In genomic region chr12:91591191-91591590, GRCm38 (mm10) we compare ENCODE assay signal across 8 mouse cellular contexts. TPM values are rescaled to one million over a fixed set of nuclear protein-coding genes. Genes with fewer than 3 reads are reported as not detected.
DNase-seq lines count a peak whose midpoint lies in the region; ATAC-seq and TF ChIP-seq lines count a peak whose summit lies in the region.

No protein-coding gene starts in this region.

- in situ Hi-C loops in CH12.LX (cut with MboI; ENCODE audit: low pct_ligation_motif_present, low pct_unique_long_range_greater_than_20kb, low sequenced_read_pairs): no loop called here

- no peaks in the 10 kb centered on the region for H3K79me2 ChIP-seq in heart, adult 2 months (replicated peaks; ENCODE audit: control insufficient read depth, insufficient read depth, low read length)
- peaks cover 21% of the 10 kb centered on the region for H3K79me2 ChIP-seq in CH12.LX (replicated peaks; ENCODE audit: control insufficient read depth, extremely low read depth, insufficient read depth, poor library complexity, severe bottlenecking)

- no peak for TF ChIP-seq RAD21 in CH12.LX (IDR thresholded peaks at IDR 0.05; ENCODE audit: low read depth, low read length)

- H3K4me3 ChIP-seq in heart, adult 2 months: no peak overlapping the region; the same call in 1 of the 2 replicates
- peak overlapping the region; percentile 64 to 83 (median 68) for H3K4me3 ChIP-seq in CH12.LX (replicated peaks in 1 of 3; ENCODE audit: low read depth in 2 of 3, low read length in 2 of 3, poor library complexity in 1 of 3)
- peak overlapping the region; percentile 94 for H3K4me3 ChIP-seq in forebrain, embryonic 13.5 days
- peak overlapping the region; percentile 95 for H3K4me3 ChIP-seq in liver, embryonic 13.5 days (replicated peaks)

- H3K9ac ChIP-seq in heart, adult 2 months (ENCODE audit: low read depth, low read length): no peak overlapping the region
- H3K9ac ChIP-seq in CH12.LX (ENCODE audit: insufficient read depth, low read depth): peak overlapping the region; percentile 96
- H3K9ac ChIP-seq in forebrain, embryonic 13.5 days: peak overlapping the region; percentile 100
- H3K9ac ChIP-seq in liver, embryonic 13.5 days: peak overlapping the region; percentile 80

- intact Hi-C loops in heart, adult 2 months (cut with DNase I): loop anchor here (5.0 kb wide), 1 partner anchor 209 kb away; the partner anchor contains the start of genes Cep128 and Tshr

- no peak for ATAC-seq in forebrain, embryonic 13.5 days
- no peak for ATAC-seq in liver, embryonic 13.5 days (ENCODE audit: low read depth)

- no peak for TF ChIP-seq POLR2A in heart, adult 2 months (IDR thresholded peaks at IDR 0.05; ENCODE audit: insufficient read depth, low read depth, low read length)
- TF ChIP-seq POLR2A in CH12.LX (IDR thresholded peaks at IDR 0.05; ENCODE audit: low read depth, low read length): no peak

- 87% methylated on average over 1 of the region's 1 CpGs for WGBS in heart, adult 2 months
- 62% methylated on average over 1 of the region's 1 CpGs for WGBS in forebrain, embryonic 13.5 days
- 89% methylated on average over 1 of the region's 1 CpGs for WGBS in liver, embryonic 13.5 days (ENCODE audit: insufficient replicate concordance)

- no peaks in the 10 kb centered on the region for H3K27me3 ChIP-seq in heart, adult 2 months (ENCODE audit: control insufficient read depth, insufficient read depth, low read length)
- no peaks in the 10 kb centered on the region for H3K27me3 ChIP-seq in CH12.LX (replicated peaks)
- no peaks in the 10 kb centered on the region for H3K27me3 ChIP-seq in forebrain, embryonic 13.5 days
- H3K27me3 ChIP-seq in liver, embryonic 13.5 days: no peaks in the 10 kb centered on the region

- TF ChIP-seq CTCF in heart, adult 2 months (IDR thresholded peaks at IDR 0.05): no peak
- TF ChIP-seq CTCF in CH12.LX (conservative IDR thresholded peaks at IDR 0.05 in 1 of 2, IDR thresholded peaks at IDR 0.05 in 1 of 2; ENCODE audit: low read depth in 2 of 2, low read length in 2 of 2): no peak

- peaks cover 8% of the 10 kb centered on the region for H3K36me3 ChIP-seq in heart, adult 2 months (ENCODE audit: control insufficient read depth, insufficient read depth, low read length)
- H3K36me3 ChIP-seq in CH12.LX (replicated peaks in 1 of 2; ENCODE audit: control insufficient read depth in 1 of 2, insufficient read depth in 1 of 2, low read length in 1 of 2): peaks cover 0 to 3% of the 10 kb centered on the region in 2 experiments
- no peaks in the 10 kb centered on the region for H3K36me3 ChIP-seq in forebrain, embryonic 13.5 days (ENCODE audit: poor library complexity, severe bottlenecking)
- H3K36me3 ChIP-seq in liver, embryonic 13.5 days: no peaks in the 10 kb centered on the region

- H3K27ac ChIP-seq in heart, adult 2 months: peak overlapping the region; percentile 99
- peak overlapping the region; percentile 93 for H3K27ac ChIP-seq in CH12.LX (ENCODE audit: insufficient read depth, low read depth)
- 0 out of 2 replicates have a peak overlapping the region, but pooled peaks have one; percentile 100 for H3K27ac ChIP-seq in forebrain, embryonic 13.5 days
- H3K27ac ChIP-seq in liver, embryonic 13.5 days: peak overlapping the region; percentile 92

- peaks cover 3% of the 10 kb centered on the region for H3K9me3 ChIP-seq in CH12.LX (replicated peaks; ENCODE audit: low read length)
- no peaks in the 10 kb centered on the region for H3K9me3 ChIP-seq in forebrain, embryonic 13.5 days (replicated peaks)
- no peaks in the 10 kb centered on the region for H3K9me3 ChIP-seq in liver, embryonic 13.5 days (replicated peaks)

- DNase-seq in heart, adult 2 months: no peak
- no peak for DNase-seq in heart, postnatal 4 days
- no peak for DNase-seq in CH12.LX (ENCODE audit: extremely low read depth)
- DNase-seq in liver, embryonic 13.5 days: no peak
- no peak for DNase-seq in right cerebral cortex, postnatal 14 days
- DNase-seq in layer of hippocampus, postnatal 36 days: no peak
- no peak for DNase-seq in left cerebral cortex, adult 11 months (ENCODE audit: low spot score)

- dilution Hi-C loops in CH12.LX (cut with MboI; ENCODE audit: extremely low pct_ligation_motif_present, extremely low pct_unique_long_range_greater_than_20kb, low sequenced_read_pairs): no loop called here

- no peak for TF ChIP-seq EP300 in heart, adult 2 months (IDR thresholded peaks at IDR 0.05; ENCODE audit: insufficient read depth, low read depth, low read length)
- no peak for TF ChIP-seq EP300 in CH12.LX (IDR thresholded peaks at IDR 0.05; ENCODE audit: low read length)

- H3K4me1 ChIP-seq in heart, adult 2 months (ENCODE audit: control insufficient read depth, insufficient read depth, low read length): peaks cover 4% of the 10 kb centered on the region
- peaks cover 3 to 21% of the 10 kb centered on the region in 2 experiments for H3K4me1 ChIP-seq in CH12.LX (ENCODE audit: control insufficient read depth in 1 of 2, insufficient read depth in 2 of 2)
- peaks cover 16% of the 10 kb centered on the region for H3K4me1 ChIP-seq in forebrain, embryonic 13.5 days
- peaks cover 24% of the 10 kb centered on the region for H3K4me1 ChIP-seq in liver, embryonic 13.5 days (replicated peaks)

- H3K4me2 ChIP-seq in CH12.LX (ENCODE audit: insufficient read depth, low read depth, poor library complexity, severe bottlenecking): peak overlapping the region; percentile 99
- peak overlapping the region; percentile 72 for H3K4me2 ChIP-seq in forebrain, embryonic 13.5 days
- peak overlapping the region; percentile 82 for H3K4me2 ChIP-seq in liver, embryonic 13.5 days

TF ChIP-seq in CH12.LX, 34 proteins besides CTCF, POLR2A, EP300 and RAD21:
- no peak for TF ChIP-seq PAX5 (IDR thresholded peaks at IDR 0.05; ENCODE audit: low read length)
- 0 out of 2 replicates have a peak, but pooled peaks have one; percentile 28 for TF ChIP-seq MAFK (IDR thresholded peaks at IDR 0.05; ENCODE audit: insufficient replicate concordance, low read length)
- TF ChIP-seq ZNF384 (IDR thresholded peaks at IDR 0.05; ENCODE audit: low read depth, low read length): peak; percentile 65
- no peak for TF ChIP-seq MYC (IDR thresholded peaks at IDR 0.05; ENCODE audit: low read depth, low read length)
- no peak for TF ChIP-seq KAT2A (IDR thresholded peaks at IDR 0.05; ENCODE audit: insufficient replicate concordance, low read length)
- no peak for TF ChIP-seq CHD2 (IDR thresholded peaks at IDR 0.05; ENCODE audit: low read length)
- TF ChIP-seq UBTF (IDR thresholded peaks at IDR 0.05; ENCODE audit: low read depth, low read length): no peak
- TF ChIP-seq USF1 (IDR thresholded peaks at IDR 0.05; ENCODE audit: low read depth, low read length): no peak

RNA-seq across cellular contexts. Expression of gene Gtf2a1, which starts 0.9 kb away (rescaled TPM):
- 10 to 100 TPM; 25.3 to 28.3 TPM for total RNA-seq in heart, adult 2 months (2021)
- polyA plus RNA-seq in heart, adult 2 months (2012; rRNA removed): 9.1 and 12.3 TPM in 2 replicates
- total RNA-seq in heart, postnatal 4 days (2021): 10 to 100 TPM; 32.6 to 33.3 TPM
- total RNA-seq in CH12.LX (2012; rRNA removed) (25.7 and 29.0 TPM in 2 replicates), CH12.LX (2014; rRNA removed) (16.0 and 19.2 TPM in 2 replicates)
- polyA plus RNA-seq in CH12.LX (2012; ENCODE audit: insufficient read length, low read depth): 34.5 and 36.2 TPM in 2 replicates
- 62.5 and 69.4 TPM in 2 replicates for polyA plus RNA-seq in forebrain, embryonic 13.5 days (2015; fragmentation: Nextera tagmentation; extraction: Ambion mirVana)
- 21.7 and 26.0 TPM in 2 replicates for polyA plus RNA-seq in liver, embryonic 13.5 days (2015; fragmentation: Nextera tagmentation; extraction: Ambion mirVana)
- total RNA-seq in layer of hippocampus, postnatal 36 days (2021): 10 to 100 TPM; 52.8 to 55.7 TPM
